Mouse (Mus musculus): Measurements from ENCODE around the gene Lrrc32. TPM values are rescaled to one million over a fixed set of nuclear protein-coding genes. Genes with fewer than 3 reads are reported as not detected.

The Lrrc32 gene
- total RNA-seq (2021): 10 to 100 TPM; 15.2 to 17.3 TPM
- long read RNA-seq, experiment 1, full-length matches to known transcripts: 9 of 14 reads
- long read RNA-seq, experiment 1, partial matches to known transcripts: 5 of 14 reads
- long read RNA-seq, experiment 1, other reads (novel, unspliced or antisense): 0 of 14 reads
- long read RNA-seq, experiment 2, full-length matches to known transcripts: 21 of 25 reads
- long read RNA-seq, experiment 2, partial matches to known transcripts: 0 of 25 reads
- long read RNA-seq, experiment 2, other reads (novel, unspliced or antisense): 4 of 25 reads

DNA sequence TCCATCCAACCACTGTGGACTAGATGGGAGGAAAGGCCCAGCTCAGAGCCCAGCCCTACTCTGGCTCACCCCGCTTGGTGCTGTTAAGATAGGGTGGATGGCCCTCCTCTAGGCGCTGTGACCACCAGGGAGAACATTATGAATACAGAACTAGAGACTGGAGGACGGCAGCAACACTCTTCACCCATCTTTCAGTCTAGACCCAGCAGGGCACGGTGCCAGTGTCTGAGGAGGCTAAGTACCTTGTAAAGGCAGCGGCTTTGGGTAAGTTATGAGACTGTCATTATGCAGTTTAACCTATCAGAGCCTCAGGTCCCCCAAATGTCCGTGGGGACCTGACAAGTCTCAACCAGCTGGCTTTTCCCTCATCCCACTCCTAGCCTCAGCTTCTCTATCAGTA is at the start of gene Lrrc32:
Lrrc32 (plus strand) TSS at position 153 of the 400 bp plus-strand sequence.
- DNase-seq: no peak

DNA sequence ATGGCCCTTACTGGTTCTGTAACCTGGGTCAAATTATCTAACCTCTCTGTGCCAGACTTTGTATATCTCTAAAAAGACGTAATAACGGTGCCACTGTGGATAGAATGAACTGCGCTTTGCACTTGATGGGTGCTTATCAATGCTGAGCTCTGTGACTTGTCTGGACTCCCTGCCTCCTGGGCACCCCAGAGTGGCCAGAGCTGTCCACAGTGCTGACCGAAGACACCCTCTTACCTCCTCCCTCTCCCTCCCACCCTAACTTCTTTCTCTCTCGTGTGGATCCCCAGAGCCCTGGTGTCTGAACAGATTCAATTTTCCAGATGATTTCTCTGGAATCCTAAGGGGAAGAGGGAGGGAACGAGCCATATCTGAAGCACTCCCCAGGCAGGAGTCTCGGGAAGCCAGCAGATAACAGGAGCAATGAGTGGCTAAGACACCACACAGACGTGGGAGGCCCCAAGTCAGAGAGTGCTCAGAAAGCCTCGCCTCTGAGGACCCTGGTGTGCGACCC is 49.1 kb upstream of the Lrrc32 start, which contains the start of gene Gucy2d:
Gucy2d (plus strand) TSS at position 461 of the 511 bp plus-strand sequence.
- DNase-seq: peak; percentile 47

DNA sequence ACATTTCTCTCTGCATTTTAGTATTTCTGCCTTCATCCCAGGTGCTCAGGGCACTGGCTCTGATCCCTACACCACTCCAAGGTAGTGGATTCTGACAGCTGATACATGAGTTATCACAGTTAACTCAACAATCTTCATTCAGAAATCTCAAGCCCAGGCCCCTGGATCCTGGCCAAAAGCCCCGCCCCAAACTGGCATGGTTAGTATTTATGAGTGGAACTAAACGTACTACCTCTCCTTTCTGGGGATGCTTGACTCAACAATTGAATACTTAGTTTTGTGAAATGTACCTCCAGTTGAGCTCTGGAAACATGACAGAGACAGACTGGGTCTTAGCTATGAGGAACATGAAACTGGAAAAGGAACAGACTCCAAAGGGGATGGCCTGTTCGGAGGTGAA is 42.2 kb upstream of the Lrrc32 start:
- no peak for DNase-seq

DNA sequence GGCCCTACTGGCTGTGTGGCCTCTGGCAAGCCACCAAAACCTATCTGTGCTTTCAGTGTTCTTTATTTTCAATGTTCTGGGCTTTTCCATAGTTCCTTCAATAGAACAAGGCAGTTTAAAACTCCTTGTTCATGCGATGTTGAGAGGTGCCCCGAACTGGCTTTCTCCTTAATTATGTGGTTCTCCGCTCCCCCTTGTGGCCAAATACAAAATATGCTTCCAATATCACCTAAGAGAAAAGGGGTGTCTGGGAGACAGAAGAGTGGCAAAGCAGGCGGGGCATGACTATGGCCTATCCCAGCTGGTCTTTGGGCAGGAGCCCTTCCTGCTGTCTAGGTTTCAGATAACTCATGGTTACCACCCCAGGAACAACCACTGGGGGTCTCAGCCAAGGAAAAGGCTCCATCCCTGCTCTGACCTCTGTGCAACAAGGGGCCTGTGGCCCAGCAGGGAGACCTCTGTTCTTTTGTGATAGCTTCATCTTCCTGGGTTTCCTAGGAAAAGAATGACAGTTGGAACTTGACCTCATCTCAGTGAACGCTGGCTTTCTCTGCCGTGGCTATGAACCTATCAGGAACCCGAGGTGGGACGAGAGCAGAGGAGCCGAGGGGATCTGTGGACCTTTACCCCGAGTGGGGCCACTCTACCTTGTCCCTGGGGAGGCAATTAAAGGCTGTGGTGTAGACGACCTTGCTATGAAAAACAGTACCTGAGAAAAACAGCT is 41.3 kb upstream of the Lrrc32 start:
- DNase-seq: peak; percentile 27

DNA sequence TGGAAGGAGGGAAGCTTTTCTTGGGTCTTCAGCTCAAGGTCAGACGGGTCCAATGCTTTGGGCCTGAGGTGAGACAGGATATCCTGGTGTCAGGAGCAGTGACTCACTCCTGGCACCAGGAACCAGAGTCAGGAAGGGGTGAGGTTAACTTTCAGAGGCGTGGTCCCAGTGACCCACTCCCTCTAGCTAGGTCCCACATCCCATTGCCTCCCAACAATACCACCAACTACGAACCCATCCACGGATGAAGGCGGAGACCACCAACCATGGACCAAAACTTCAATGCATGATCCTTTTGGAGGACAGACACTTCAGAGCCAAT is 40.8 kb upstream of the Lrrc32 start:
- DNase-seq: no peak

DNA sequence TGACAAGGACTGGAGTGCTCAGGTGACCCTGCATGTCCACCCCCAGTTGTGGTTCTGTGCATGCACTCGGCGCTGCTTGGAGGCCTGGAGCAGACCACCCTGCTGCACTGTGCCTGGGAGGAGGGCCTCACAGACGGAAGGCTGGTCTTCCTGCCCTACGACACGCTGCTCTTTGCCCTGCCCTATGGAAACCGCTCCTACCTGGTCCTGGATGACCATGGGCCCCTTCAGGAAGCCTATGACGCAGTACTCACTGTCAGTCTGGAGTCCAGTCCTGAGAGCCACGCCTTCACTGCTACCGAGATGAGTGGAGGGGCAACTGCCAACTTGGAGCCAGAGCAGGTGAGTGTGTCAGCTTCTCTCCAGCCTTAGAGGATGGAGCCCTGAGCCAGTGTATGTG is 39.4 kb upstream of the Lrrc32 start:
- DNase-seq: no peak

DNA sequence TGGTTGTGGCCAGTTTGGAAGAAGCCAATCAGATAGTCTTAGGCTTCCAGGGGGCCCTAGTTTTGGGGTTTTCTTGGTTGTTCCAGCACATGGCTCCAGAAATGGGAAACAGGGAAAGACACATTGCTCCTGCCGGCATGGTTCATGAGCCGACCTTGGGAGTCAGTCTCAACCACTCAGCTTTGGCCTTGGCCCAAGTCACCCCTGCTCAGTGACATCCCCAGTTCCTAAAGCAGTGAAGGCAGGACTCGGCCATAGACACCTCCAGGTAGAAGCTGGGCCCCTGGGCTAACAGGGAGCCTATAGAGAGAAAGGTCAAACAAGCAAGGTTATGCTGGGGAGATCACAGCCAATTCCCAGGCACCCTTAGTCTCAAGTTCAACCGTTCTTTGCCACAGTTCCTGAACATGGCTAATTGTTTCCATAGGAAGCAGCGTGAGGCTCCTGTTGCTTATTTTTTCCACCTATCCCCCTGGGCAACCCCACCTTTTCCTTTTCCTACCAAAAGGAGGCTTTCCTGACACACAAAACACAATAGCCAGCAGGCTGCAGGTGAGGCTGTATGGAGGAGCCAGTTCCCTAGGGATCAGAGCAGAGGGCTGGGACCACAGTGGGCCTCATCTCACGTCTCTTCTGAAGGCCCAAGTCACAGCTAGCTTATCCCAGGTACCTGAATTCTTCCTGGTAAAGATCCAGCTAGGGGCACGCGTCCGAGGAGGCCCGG is 34.5 kb upstream of the Lrrc32 start:
- no peak for DNase-seq

DNA sequence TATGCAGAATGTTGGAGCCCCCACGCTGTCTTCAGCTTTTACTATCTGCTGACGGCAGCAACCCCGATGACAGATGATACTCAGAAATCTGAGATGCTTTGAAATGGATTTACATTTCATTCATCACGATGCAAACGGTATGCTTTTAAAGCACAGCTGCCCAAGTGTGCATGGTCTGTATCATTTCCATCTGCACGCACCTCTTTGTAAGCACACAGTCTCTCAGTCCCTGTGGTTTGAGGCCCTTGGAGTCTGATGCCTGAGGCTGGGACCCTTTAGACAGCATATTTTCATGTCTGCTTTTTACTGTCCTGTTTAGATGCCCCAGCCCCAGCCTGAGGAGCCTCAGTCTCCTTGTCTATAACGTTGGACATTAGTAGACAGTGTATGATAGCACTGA is 28.8 kb upstream of the Lrrc32 start:
- no peak for DNase-seq

DNA sequence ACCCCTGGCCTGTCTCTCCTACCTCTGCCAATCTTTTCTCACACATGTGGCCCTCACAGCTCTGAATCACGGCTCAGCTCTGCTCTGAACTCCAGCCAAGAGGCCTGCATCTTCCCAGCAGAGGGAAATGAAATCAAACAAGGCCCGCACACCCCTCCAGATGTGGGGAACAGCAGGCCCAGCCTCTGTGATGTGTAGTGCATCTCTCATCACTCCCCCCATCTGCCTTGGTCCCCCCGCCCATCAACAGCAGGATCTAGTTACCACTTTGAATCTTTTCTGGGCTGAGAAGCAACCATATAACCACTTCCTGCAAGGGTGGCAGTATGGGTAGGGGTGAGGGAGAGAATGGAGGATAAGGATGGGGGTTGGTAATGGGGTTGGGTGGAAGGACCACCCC is 20.0 kb upstream of the Lrrc32 start:
- DNase-seq: peak; percentile 35

DNA sequence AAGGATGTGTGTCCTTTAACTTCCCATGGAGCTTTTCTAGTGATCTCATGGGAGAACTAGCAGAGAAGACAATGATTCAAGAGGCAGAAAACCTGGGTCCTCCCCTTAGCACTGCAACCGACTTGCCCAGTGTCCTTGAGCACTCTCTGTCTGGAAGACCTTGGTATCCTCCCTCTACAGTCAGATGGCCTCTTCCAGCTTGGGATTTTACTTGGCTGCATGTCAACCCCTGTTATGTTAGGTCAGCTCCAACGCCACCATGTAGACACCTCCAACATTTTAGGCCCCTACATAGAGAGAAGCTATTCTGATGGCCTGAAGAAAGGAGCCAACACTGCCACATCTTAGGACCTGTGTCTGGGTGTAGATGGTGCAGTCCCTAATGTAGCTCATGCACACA is 16.6 kb upstream of the Lrrc32 start:
- peak; percentile 31 for DNase-seq

DNA sequence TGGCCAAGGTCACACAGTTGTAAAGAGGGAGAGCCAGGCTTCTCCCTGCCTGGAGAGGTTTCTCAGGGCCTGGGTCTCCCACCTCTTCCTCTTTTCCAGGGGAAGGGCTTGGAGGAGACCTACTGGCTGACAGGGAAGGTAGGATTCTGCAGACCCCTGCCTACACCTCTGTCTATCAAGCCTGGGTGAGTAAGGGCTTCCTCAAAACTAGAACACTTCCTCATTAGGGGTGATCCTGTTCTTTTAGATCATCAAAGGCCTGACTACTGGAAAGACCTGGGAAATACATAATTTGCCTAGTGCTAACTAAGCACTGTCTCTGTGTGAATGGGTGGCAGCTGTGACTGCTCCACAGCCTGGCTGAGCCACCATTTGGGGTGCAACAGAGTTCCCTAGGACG is 14.5 kb upstream of the Lrrc32 start:
- DNase-seq: no peak

DNA sequence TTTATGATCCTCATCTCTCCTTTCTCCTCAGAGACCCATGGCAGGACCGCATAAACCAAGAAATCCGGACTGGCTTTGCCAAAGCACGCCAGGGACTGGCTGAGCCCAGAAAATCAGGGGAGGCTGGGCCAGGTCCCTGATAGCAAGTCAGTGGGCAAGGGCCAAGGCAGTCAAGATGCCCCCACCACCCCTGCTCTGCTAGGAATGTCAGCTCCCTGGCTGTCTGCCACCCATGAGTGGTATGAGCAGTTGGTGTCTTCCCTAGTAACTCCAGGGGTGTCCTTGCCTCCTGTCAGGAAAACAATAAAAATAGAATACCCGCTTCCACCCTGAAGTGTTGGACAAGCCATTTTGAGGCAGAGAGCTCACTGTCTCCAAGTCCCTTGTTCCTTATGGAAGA is 11.9 kb upstream of the Lrrc32 start:
- DNase-seq: no peak

DNA sequence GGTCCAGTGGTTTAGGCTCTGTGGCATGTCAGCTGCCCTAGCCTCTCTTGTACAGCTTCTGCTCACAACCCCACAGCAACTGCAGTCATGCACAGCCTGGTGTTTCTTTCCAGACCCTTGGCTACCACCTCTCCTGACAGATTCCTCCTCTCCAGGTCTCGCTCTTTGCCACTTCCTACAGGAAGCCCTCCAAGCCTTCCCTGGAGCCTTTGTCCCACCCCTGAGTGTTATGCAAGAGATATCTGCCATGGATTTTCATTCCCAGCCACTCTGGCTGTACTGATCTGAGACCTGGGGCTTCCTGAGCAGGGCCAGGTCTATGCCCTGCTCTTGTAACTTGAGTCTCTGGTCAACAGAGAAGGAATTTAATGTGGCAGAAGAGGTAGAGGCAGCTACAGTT is 8.6 kb upstream of the Lrrc32 start:
- DNase-seq: no peak

DNA sequence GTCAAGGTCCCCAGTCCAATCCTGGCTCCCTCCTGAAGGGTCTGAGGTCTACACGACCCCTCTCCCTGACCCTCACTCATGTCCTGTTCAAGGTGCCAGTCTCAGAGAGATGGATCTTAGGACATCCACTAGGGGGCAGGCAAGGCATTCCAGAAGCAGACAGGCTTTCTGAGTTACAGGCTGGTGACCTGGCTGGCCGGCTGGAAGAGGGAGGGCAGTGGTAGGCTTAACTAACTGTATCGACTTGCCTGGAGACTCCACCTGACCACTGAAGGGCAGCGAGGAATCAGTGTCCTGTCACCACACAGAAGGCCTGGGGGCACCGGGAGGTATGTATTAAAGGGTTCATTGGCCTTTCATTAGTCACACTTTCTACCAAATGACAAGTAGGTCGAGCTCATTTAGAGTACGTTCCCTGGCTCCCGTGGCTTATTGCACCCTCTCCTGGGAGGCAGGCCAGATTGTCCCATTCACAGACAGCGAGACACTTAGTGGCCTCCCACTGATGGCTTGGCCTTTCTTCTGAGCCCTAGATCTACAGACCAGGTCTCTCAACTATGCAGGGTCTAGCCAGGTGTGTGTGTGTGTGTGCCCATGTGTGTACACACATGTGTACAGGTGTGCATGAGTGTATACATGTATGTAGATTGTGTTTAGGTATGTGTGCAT is 7.9 kb upstream of the Lrrc32 start:
- peak; percentile 89 for DNase-seq

DNA sequence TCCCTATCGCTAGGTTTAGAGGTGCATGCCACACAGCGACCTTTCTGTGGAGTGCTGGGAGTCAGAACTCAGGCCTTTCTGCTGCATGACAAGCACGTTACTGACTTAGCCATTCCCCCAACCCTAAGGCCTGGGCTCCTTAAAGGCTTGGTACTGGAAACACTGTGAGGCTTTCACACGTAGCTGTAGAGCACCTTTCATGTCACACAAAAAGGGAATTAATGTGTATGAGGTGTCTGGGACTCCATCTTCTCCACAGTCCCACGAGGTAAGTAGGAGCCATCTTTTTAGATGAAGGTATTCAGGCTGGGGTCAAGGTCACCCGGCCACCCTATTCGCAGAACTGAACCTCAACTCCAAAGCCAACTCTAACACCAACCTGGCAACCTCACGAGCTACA is 7.2 kb upstream of the Lrrc32 start:
- no peak for DNase-seq

DNA sequence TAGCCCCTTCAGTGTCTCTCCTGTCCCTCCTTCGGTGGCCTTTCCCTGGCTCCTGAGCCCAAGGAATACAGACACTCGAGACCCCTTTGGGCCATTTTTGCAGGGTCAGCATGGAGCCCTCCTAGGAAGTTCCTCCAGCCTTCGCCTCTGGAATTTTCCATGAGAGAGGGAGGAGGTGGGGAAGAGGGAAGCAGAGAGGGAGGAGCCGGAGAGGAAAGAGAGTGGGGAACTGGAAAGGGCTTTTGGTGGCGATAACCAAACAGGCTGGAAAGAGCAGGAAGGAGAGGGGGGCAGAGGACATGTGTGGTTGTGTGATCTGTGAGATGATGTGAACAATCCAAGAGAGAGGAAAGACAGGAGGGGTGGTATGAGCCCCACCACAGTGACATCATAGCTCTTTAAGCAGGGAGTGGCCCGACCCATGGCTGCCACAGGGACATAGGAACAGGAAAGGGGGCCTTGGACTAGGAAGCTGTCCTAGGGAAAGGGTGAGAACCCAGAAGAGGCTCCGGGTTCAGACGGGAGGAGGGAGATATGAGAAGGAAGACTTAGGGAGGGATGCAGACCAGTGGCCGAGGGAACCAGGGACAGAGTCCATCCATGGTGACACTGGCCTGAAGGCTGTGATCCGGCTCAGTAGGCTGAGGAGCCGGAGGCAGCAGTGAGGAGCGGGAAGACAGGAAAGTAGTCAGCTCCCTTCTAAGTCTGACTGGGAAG is 6.4 kb upstream of the Lrrc32 start:
- no peak for DNase-seq

DNA sequence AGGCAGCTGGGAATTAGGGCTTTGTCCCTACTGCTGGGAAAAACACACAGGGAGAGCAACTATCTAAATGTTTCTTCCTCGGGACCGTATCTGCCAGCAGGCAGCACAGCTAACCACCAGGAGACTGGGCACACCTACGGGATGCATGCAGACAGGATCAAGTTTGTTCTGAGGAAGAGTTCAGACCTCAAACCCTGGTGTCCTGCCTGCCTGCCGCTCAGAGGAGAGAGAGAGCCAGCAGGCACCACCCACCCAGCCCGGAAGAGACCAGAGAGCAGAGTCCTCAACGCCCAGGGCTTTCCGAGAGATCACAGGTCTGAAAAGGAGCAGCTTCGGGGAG is 5.8 kb upstream of the Lrrc32 start:
- DNase-seq: no peak

DNA sequence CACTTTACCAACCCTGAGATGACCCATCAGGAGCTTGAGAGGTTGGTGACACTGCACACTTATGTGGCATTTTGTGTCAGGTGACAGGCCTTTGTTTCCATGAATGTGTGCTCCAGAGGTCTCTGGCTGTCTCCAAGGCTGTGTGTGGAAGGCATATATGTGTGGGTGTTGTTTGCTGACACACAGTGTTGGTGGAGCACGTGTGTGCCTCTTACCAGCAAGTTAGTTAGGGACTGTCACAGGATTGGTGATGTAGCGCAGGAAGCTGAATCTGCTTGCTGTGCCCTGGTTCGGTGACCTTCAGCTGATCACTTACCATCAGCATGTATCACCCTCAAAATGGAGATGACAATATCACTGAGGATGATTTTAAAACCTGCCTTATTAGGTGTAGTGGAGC is 4.2 kb upstream of the Lrrc32 start:
- DNase-seq: no peak

DNA sequence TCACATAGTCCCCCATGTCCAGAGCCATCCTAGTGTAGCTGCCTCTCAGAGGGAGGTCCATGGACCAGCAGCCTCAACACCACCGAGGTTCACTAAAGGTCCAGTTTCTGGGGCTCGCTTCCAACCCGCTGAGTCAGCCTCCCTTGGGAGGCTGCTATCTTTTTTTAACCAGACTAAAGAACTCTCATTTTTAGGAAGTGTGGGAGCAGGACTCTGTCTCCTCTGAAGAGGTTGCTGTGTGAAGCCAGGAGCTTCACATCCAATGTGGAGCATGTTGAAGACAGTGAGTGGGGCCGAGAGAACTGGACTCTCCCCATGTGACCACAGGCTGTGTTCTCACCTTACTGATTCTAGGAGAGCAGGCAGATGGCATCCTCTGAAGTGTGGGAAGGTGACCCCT is 3.6 kb upstream of the Lrrc32 start:
- DNase-seq: no peak

DNA sequence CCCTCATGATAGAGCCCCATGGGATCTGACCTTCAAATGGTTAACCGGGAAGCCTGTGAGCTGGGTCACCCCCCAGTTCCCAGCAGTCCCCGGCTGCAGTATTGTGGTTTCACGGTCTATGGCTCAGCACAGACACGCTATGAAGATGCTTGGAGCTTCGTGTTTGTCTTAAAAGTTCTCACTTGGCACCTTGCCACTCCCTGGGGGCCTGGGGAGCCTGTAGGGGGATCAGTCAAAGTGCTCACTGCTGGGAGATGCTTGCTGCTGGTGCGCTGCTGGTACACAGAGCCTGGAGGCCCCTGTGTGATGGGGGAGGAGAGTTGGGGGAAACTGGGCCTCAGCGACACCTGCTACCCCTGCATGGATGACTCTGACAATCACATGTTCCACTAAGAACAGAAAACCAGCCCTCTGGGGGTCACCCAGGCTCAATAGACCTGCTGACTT is 2.6 kb upstream of the Lrrc32 start:
- no peak for DNase-seq

DNA sequence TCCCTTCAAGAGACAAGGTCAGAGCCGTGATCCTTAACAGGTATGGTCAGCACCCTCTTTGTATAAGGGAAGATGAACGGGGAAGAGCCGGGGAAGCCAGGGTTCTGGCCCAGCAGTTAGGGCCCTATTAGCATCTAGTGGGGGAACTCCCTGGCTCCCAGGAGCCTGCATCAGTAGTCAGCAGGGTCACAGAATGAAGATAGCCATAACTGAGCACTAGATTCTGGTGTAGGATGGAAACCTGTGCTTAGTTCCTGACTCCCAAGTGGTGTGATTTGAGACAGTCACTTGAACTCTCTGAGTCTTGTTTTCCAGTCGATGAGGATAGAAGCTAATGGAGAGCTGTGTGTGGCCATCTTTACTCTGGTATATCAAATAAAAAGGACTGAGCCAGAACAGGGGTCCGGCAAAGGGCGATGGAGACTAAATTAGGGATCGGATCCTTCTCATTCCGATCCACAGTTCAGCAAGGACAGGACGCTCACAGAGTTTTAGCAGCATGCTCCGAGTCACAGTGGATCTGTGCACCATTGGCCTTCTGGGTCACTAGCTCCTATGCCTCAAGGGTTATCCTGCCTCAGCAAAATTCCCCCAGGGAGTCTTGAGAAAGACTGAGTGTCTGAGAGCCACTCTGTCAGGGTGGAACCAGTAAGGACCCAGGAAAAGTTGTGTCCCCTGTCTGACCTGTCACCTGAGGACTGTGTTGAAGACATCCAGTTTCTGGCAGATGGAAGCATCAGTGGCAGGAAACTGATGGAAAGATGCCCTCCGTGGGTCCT is 1.7 kb upstream of the Lrrc32 start:
- DNase-seq: no peak

Measured in adrenal gland, postnatal 10 days (tissue).